Mouse (Mus musculus) T-helper 17 cell (primary cell): ENCODE measurements around the gene Pip4k2c.

Experiments used
- in situ Hi-C, 2 experiments: fragments of 300-600 bp; cut with MboI, MseI; formaldehyde crosslinking; loops; 1 replicate in 1 of 2; 2 replicates in 1 of 2; pipeline ENCODE4 v1.15.1; 2025; ENCODE audit warnings: high pct_unique_total_duplicates in 2 of 2

The Pip4k2c gene

GRCm38 (mm10) chr10:127211414-127211854, at the start of gene Pip4k2c:
TSS of gene Pip4k2c (minus strand) at chr10:127211585.
- in situ Hi-C loops, result no loop called here

DNA sequence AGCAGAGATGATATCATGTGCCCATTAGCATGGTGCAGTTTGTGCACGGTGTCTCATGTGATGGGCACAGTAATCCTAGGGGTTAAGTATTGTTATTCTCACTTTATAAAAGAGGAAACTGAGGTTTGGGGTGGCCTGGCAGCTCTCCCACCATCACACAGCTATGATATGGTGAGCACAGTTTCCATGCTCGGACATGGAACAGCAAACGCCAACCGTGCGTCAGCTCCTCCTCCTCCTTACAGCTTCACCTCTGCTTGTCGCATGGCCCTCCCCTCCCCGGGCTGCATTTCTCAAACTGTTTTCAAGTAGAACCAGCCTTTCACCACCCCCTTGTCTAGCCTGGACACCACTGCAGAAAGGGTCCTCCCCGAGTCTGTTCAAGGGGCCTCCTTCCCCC, 47.1 kb upstream of the Pip4k2c start:
- in situ Hi-C loops, result no loop called here

- in situ Hi-C loops, result no loop called here
Measured at GRCm38 (mm10) chr10:127257790-127258189, 46.4 kb upstream of the Pip4k2c start.

GRCm38 (mm10) chr10:127255625-127256345, 44.4 kb upstream of the Pip4k2c start:
- in situ Hi-C loops, result no loop called here

- in situ Hi-C loops, result no loop called here
Measured at GRCm38 (mm10) chr10:127250810-127251209, 39.4 kb upstream of the Pip4k2c start.

DNA sequence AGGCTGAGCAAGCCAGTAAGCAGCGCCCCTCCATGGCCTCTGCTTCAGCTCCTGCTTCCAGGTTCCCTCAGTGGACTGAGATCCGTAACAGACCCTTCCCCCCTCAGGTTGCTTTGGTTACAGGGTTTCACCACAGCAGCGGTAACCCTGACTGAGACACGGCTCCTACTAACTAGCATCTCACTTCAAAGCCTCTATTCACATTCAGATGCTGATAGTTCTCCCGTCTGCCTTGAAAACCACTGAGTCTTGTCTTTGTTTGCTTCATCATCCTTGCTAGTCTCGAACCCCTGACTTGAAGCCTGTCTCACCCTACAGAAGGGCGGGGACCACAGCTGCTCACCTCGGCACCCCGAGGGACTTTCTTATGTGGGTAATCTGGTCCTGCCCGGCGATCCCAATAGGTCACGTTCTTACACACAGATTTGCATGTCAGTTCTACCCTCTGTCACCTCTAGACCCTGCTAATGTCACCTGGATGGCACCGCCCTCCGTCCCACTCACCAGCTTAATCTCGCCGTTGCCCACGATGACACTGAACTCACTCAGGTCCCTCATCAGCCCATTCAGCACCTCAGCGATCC, 26.9 kb upstream of the Pip4k2c start:
- in situ Hi-C loops, result no loop called here

DNA sequence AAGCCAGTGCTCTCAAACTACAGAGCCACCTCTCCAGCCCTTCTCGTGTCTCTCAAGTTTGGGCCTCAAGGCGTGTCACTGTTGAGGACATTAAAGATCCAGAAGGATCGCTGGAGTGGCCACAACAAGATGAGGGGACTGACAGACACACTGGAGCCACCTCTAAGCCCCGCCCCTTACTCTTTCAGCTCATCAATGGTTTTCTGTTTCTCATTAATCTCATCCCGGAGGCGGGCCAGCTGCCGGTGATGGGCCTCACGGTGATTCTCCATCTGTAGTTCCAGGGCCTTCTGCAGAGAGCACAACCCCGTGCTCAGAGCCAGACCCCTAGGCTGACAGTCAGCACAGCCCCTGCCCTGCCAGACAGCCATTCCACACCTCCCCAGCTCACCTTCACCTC, 25.2 kb upstream of the Pip4k2c start:
- in situ Hi-C loops, result no loop called here

DNA sequence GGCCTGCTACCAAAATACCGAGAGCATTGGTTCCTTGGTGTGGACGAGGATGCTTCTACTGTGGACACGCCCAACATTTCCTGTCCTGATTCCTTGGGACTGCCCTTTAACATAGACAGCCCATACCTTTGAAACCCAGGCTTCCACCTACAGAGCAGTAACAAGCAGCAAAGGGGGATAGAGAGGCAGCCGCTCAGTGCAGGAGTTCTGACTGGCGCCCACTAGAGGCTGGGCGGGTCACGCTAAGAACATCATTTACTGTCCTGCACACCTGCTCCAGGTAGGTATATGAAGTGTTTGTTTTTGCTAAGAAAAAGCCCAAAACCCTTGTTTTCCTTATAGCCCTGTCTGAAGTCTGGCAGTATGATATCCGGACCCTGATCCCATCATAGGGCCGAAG, 21.8 kb upstream of the Pip4k2c start:
- in situ Hi-C loops, result loop anchor here (5.0 kb wide), 1 partner anchor 56 kb away; no protein-coding TSS in a partner anchor

DNA sequence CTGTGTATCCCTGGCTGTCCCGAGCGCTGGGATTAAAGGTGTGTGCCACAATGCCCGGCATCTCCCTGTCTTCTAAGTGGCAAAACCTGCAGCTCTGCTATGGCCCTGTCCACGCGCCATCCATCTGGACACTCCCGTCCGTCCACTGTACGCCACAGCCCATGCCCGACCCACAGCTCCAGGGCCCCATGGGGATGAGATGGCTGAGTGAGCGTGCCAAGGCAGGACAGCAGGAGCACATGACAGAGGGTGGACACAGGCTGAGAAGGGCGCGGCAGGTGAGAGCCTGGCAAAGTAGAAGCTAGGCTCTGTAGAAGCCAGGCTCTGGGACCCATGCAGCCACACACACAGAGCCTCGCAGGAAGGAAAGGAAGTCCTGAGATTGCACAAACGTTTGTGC, 20.4 kb upstream of the Pip4k2c start:
- in situ Hi-C loops, result loop anchor here (5.0 kb wide), 1 partner anchor 54 kb away; no protein-coding TSS in a partner anchor

GRCm38 (mm10) chr10:127230693-127231092, 19.3 kb upstream of the Pip4k2c start:
- in situ Hi-C loops, result loop anchor here (5.0 kb wide), 1 partner anchor 53 kb away; no protein-coding TSS in a partner anchor

DNA sequence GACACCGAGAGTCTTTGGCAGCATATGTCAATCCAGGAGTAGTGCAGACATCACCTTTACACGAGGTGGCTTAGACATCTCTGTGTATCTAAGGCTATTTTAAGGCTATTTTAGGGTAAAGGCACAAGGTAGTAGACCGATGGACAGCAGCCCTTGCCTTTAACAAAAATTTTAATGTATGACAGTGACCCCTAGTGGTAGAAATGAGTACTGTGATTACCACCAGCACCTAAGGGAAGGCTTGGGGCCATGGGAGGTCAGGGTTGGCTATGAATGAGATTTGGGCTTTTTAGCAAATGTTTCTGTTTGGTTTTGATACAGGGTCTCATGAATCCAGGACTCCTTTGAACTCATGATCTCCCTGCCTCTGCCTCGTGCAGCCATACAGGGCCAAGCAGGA, 17.5 kb upstream of the Pip4k2c start:
- in situ Hi-C loops, result loop anchor here in 1 of 2 experiments (5.0 kb wide), 1 partner anchor 102 kb away; no protein-coding TSS in a partner anchor

GRCm38 (mm10) chr10:127227163-127227562, 15.8 kb upstream of the Pip4k2c start:
- in situ Hi-C loops, result loop anchor here in 1 of 2 experiments (5.0 kb wide), 1 partner anchor 100 kb away; no protein-coding TSS in a partner anchor

- in situ Hi-C loops, result loop anchor here in 1 of 2 experiments (5.0 kb wide), 1 partner anchor 99 kb away; no protein-coding TSS in a partner anchor
Measured at GRCm38 (mm10) chr10:127226318-127226895, 15.0 kb upstream of the Pip4k2c start.

GRCm38 (mm10) chr10:127225732-127226131, 14.3 kb upstream of the Pip4k2c start:
- in situ Hi-C loops, result loop anchor here in 1 of 2 experiments (5.0 kb wide), 1 partner anchor 98 kb away; no protein-coding TSS in a partner anchor

DNA sequence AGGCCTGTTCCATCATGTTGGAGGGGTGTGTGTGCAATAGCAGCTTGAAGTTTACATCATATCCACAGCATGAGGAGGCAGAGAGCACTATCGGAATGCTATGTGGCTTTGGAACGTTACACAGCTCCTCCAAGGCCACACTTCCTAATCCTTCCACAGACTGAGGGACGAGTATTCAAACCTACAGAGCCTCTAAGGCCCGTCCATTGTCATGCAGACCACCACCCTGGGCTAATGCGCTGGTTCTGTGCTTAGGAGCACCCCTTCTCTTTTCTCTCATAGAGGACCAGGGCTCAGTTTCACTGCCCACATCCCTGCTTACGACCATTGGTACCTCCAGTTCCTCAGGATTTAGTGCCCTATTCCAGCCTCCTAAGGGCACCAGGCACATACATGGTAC, 13.8 kb upstream of the Pip4k2c start:
- in situ Hi-C loops, result loop anchor here in 1 of 2 experiments (5.0 kb wide), 1 partner anchor 98 kb away; no protein-coding TSS in a partner anchor

GRCm38 (mm10) chr10:127218339-127218738, 7.0 kb upstream of the Pip4k2c start:
- in situ Hi-C loops, result no loop called here

DNA sequence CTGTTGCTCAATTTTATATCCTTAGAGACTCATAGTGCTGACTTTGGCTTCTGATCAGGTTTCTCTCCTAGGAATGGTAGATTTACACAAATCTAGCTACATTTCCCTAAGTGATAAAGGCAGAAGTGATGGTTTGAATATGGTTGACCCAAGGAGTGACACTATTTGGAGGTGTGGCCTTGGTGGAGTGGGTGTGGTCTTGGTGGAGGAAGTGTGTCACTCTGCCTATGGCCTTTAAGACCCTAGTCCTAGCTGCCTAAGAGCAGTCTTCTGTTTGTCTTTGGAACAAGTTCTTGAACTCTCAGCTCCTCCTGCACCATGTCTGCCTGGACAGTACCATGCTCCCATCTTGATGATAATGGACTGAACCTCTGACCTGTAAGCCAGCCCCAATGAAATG, 5.8 kb upstream of the Pip4k2c start:
- in situ Hi-C loops, result no loop called here

DNA sequence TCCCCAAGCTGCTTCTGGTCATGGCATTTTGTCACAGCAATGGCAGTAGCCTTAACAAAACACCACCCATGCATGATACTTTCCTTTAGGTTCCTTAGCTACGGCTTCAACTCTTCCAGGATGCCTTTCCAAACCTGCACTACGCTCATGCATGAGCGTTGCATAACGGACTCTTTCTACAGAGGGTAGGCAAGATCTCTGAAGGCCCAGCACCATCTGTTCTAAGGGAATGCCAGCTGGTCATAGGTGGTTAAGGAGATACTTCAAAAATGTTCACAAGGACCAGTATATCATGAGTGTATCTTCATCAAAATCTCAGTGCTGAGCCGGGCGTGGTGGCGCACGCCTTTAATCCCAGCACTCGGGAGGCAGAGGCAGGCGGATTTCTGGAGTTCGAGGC, 5.1 kb upstream of the Pip4k2c start:
- in situ Hi-C loops, result no loop called here

DNA sequence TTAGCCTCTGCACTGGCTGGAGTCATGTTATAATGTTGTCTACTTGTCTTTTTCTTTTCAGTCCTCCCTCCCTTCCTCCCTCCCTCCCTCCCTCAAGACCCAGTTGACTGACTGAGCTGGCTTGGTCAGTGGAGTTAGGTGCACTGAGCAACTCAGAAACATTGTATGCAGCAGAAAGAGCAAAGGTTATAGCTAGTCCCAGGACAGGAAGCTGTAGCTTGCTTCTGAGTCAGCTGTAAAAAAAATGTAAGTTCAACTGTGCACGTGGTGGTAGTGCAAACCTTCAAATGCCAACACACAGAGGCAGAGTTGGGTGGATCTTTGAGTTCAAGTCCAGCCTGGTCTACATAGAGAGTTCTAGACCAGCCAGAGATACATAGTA, 3.0 kb upstream of the Pip4k2c start:
- in situ Hi-C loops, result no loop called here

DNA sequence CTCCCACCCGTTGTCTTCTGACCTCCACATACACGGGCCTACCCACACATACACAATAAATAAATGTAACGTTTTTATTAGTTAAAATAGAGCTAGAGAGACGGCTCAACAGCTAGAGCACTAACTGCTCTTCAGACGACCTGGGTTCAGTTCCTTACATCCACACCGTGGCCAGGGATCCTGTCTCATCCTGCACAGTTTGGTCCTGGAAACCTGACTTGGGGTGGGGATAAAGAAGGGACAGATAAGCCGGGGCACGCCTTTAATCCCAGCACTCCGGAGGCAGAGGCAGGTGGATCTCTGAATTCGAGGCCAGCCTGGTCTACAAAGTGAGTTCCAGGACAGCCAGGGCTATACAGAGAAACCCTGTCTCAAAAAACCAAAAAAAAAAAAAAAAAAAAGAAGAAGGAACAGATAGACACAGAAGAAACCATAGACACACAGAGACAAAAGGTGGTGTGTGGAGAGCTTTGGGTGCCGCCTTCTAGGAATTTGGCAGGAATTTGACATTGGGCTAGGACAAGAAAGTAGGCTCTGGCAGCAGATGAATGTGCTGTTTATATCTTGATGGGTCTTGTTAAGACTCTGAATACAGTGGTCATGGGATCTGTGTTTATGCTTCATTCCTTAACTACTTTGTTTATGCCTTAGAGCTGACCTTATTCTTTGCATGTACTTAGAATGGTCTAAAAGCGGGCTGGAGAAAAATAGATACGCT, 2.5 kb upstream of the Pip4k2c start:
- in situ Hi-C loops, result no loop called here

DNA sequence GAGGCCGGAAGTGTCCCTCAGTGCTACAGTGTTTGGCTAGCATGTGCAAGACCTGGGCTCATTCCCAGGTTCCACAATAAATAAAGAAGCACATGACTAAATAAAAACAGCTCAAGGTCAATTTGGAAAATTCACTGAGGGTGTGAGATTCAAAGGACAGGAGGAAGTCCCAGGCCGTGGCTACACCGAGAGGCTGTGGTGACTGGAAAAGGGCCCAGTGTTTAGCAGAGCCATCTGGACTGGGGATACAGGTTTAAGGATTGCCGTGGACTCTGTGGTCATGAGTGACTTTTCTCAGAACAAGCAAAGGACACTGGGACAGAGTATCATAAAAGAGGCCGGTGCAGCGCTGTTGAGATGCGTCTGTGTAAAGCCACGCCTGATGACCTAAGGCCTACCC, 1.9 kb upstream of the Pip4k2c start:
- in situ Hi-C loops, result no loop called here

DNA sequence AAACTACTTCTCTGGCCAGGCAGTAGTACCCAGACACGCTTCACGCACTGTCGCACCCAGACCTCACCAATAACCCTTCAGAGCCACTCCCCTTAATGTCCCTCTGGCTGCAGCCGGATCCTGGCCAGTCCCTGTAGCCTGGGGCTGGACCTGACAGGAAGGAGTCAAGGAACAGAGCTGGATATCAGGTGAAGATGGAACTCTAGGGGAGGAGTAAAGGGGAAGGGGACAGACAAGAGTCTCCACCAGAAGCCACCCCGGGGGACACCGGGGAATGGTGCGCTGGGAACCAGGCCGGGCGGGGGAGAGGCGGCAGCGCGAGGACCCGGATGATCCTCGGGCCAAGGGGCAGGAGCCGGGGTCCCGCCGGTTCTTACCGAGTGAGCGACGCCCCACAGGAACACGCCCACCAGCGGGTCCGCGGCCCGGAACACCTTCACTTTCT, 402 bp downstream of the Pip4k2c start:
- in situ Hi-C loops, result no loop called here
